Mouse (Mus musculus) cerebellum, adult 11 months (tissue): ENCODE data around the gene Hdac7.
"Not testable (repeated sequence)": the region's sequence is repeated elsewhere in the genome, so short reads cannot be mapped to it uniquely, and the experiment has no call there.

Experiments
- DNase-seq: peaks from one replicate; pipeline ENCODE4 v3.0.0; 2022

The Hdac7 gene

GRCm38 (mm10) chr15:97844037-97845034, at the start of gene Hdac7:
TSS of gene Hdac7 (minus strand) at chr15:97844502.
- DNase-seq: no peak

GRCm38 (mm10) chr15:97892506-97892905, 48.2 kb upstream of the Hdac7 start:
- DNase-seq: no peak

GRCm38 (mm10) chr15:97890450-97890849, 46.1 kb upstream of the Hdac7 start:
- no peak for DNase-seq

- DNase-seq: no peak
Observed at GRCm38 (mm10) chr15:97890017-97890416, 45.7 kb upstream of the Hdac7 start.

- no peak for DNase-seq
Observed at GRCm38 (mm10) chr15:97887541-97888016, 43.3 kb upstream of the Hdac7 start.

- no peak for DNase-seq
Observed at GRCm38 (mm10) chr15:97881423-97881822, 37.1 kb upstream of the Hdac7 start.

GRCm38 (mm10) chr15:97880441-97880840, 36.1 kb upstream of the Hdac7 start:
- no peak for DNase-seq

GRCm38 (mm10) chr15:97878696-97879328, 34.5 kb upstream of the Hdac7 start:
- no peak for DNase-seq

- no peak for DNase-seq
Observed at GRCm38 (mm10) chr15:97875784-97876183, 31.5 kb upstream of the Hdac7 start.

GRCm38 (mm10) chr15:97873717-97874116, 29.4 kb upstream of the Hdac7 start:
- no peak for DNase-seq

- no peak for DNase-seq
Observed at GRCm38 (mm10) chr15:97872161-97872560, 27.9 kb upstream of the Hdac7 start.

- no peak for DNase-seq
Observed at GRCm38 (mm10) chr15:97871055-97872030, 27.0 kb upstream of the Hdac7 start.

- DNase-seq: not testable (repeated sequence)
Observed at GRCm38 (mm10) chr15:97870116-97870515, 25.8 kb upstream of the Hdac7 start.

GRCm38 (mm10) chr15:97868985-97869384, 24.7 kb upstream of the Hdac7 start:
- DNase-seq: no peak

GRCm38 (mm10) chr15:97865988-97866387, 21.7 kb upstream of the Hdac7 start:
- DNase-seq: no peak

- DNase-seq: no peak
Observed at GRCm38 (mm10) chr15:97865175-97865574, 20.9 kb upstream of the Hdac7 start.

- no peak for DNase-seq
Observed at GRCm38 (mm10) chr15:97864361-97865045, 20.2 kb upstream of the Hdac7 start.

GRCm38 (mm10) chr15:97863494-97863881, 19.2 kb upstream of the Hdac7 start:
- DNase-seq: no peak

- no peak for DNase-seq
Observed at GRCm38 (mm10) chr15:97862881-97863493, 18.7 kb upstream of the Hdac7 start.

- no peak for DNase-seq
Observed at GRCm38 (mm10) chr15:97860353-97860752, 16.1 kb upstream of the Hdac7 start.

- no peak for DNase-seq
Observed at GRCm38 (mm10) chr15:97858431-97858830, 14.1 kb upstream of the Hdac7 start.

GRCm38 (mm10) chr15:97854551-97854950, 10.2 kb upstream of the Hdac7 start:
- DNase-seq: no peak
